Mouse (Mus musculus) embryonic facial prominence, embryonic 11.5 days (tissue): ENCODE results near the gene Efr3b. TPM values are rescaled to one million over a fixed set of nuclear protein-coding genes. Genes with fewer than 3 reads are reported as not detected.

Experiments
- ATAC-seq: fragments of 200-750 bp; cut with Nextera tagmentation; replicated peaks from 2 replicates; pipeline ENCODE4 v1.8.0; 2017; ENCODE audit warnings: low read depth; ENCODE audit not compliant: insufficient number of reproducible peaks, low FRiP score, low TSS enrichment
- DNase-seq: peaks from one replicate; pipeline ENCODE4 v3.0.0-alpha.2; 2015; ENCODE audit warnings: low spot score
- H3K27ac ChIP-seq: fragments of 300-500 bp; sonication (generic); replicated peaks from 2 replicates; pipeline ENCODE4 v1.5.1; 2014; ENCODE audit warnings: mild to moderate bottlenecking, low read depth, low read length, control low read depth
- H3K27me3 ChIP-seq: fragments of 300-500 bp; sonication (generic); 2 replicates; pipeline ENCODE4 v1.6.1; 2014; ENCODE audit warnings: mild to moderate bottlenecking, low read length, moderate library complexity, mixed read lengths; ENCODE audit not compliant: control insufficient read depth, insufficient read depth
- H3K36me3 ChIP-seq: fragments of 300-500 bp; sonication (generic); replicated peaks from 2 replicates; pipeline ENCODE4 v1.6.1; 2014; ENCODE audit warnings: low read depth, mild to moderate bottlenecking, low read length, moderate library complexity, mixed read lengths; ENCODE audit not compliant: control insufficient read depth, insufficient read depth
- H3K4me1 ChIP-seq: fragments of 300-500 bp; sonication (generic); 2 replicates; pipeline ENCODE4 v1.6.1; 2014; ENCODE audit warnings: low read length, mixed read lengths; ENCODE audit not compliant: control insufficient read depth, insufficient read depth
- H3K4me2 ChIP-seq: fragments of 300-500 bp; sonication (generic); 2 replicates; pipeline ENCODE4 v1.6.1; 2014; ENCODE audit warnings: low read depth, mild to moderate bottlenecking, control low read depth, low read length, moderate library complexity
- H3K4me3 ChIP-seq: fragments of 300-500 bp; sonication (generic); 2 replicates; pipeline ENCODE4 v1.5.1; 2014; ENCODE audit warnings: low read depth, low read length, control low read depth
- H3K9ac ChIP-seq: fragments of 300-500 bp; sonication (generic); replicated peaks from 2 replicates; pipeline ENCODE4 v1.6.1; 2014; ENCODE audit warnings: mild to moderate bottlenecking, control low read depth, low read length
- H3K9me3 ChIP-seq: fragments of 300-500 bp; sonication (generic); replicated peaks from 2 replicates; pipeline ENCODE4 v1.6.1; 2016; ENCODE audit warnings: mild to moderate bottlenecking, low read length, inconsistent platforms, mixed read lengths; ENCODE audit not compliant: control insufficient read depth
- WGBS: fragments of 180-500 bp; shearing (Covaris S2); extraction: QIAGEN DNeasy Blood & Tissue Kit; methylation state at CpG from one replicate; pipeline ENCODE4 v1.1.7; 2014; 5-methylcytosine and 5-hydroxymethylcytosine counted together
- polyA plus RNA-seq: library from polyadenylated mRNA; unstranded; fragments of >200 nt; fragmentation: Nextera tagmentation; extraction: Ambion mirVana; gene quantifications from 2 replicates; pipeline ENCODE4 v1.2.1, GENCODE M21; 2014

Efr3b gene
- polyA plus RNA-seq, 1 experiment from 2014 or later, result 5.0 TPM

GRCm38 (mm10) chr12:4015255-4015654 lies 23.5 kb downstream of the Efr3b start:
- Histone ChIP-seq H3K4me1 (no peaks in the 10 kb centered on the region), H3K4me2 (no peak overlapping the region), H3K27me3 (no peaks in the 10 kb centered on the region), H3K9ac (no peak overlapping the region), H3K4me3 (no peak overlapping the region), H3K27ac (no peak overlapping the region), H3K36me3 (no peaks in the 10 kb centered on the region), H3K9me3 (no peaks in the 10 kb centered on the region)
- DNase-seq, result no peak
- ATAC-seq, result no peak
- WGBS, result 81% methylated on average over 7 of the region's 7 CpGs

GRCm38 (mm10) chr12:4011715-4012114 lies 27.0 kb downstream of the Efr3b start:
- Histone ChIP-seq H3K27ac (no peak overlapping the region), H3K4me2 (no peak overlapping the region), H3K27me3 (no peaks in the 10 kb centered on the region), H3K9me3 (no peaks in the 10 kb centered on the region), H3K4me1 (peaks cover 2% of the 10 kb centered on the region; the same call in 1 of the 2 replicates), H3K36me3 (no peaks in the 10 kb centered on the region), H3K9ac (no peak overlapping the region), H3K4me3 (no peak overlapping the region)
- DNase-seq, result no peak
- ATAC-seq, result no peak
- WGBS, result 89% methylated on average over 5 of the region's 5 CpGs

- Histone ChIP-seq H3K36me3 (no peaks in the 10 kb centered on the region), H3K4me1 (peaks cover 2% of the 10 kb centered on the region; the same call in 1 of the 2 replicates), H3K4me2 (no peak overlapping the region), H3K9me3 (no peaks in the 10 kb centered on the region), H3K27me3 (no peaks in the 10 kb centered on the region), H3K9ac (no peak overlapping the region), H3K4me3 (no peak overlapping the region), H3K27ac (no peak overlapping the region)
- 81% methylated on average over 4 of the region's 4 CpGs for whole genome bisulfite sequencing
- ATAC-seq (no peak), DNase-seq (no peak)
Measured at GRCm38 (mm10) chr12:4011301-4011700, 27.4 kb downstream of the Efr3b start.

GRCm38 (mm10) chr12:4008731-4009130 lies 30.0 kb downstream of the Efr3b start:
- Histone ChIP-seq H3K9ac (no peak overlapping the region), H3K4me2 (0 out of 2 replicates have a peak overlapping the region, but pooled peaks have one; percentile 5), H3K27me3 (no peaks in the 10 kb centered on the region), H3K9me3 (no peaks in the 10 kb centered on the region), H3K4me1 (peaks cover 2% of the 10 kb centered on the region; the same call in 1 of the 2 replicates), H3K36me3 (no peaks in the 10 kb centered on the region), H3K4me3 (no peak overlapping the region), H3K27ac (no peak overlapping the region)
- 0 out of 2 replicates have a peak, but pooled peaks have one; percentile 20 for ATAC-seq
- 38% methylated on average over 12 of the region's 12 CpGs for WGBS
- DNase-seq, result peak; percentile 22

- no peak overlapping the region for H3K4me2 ChIP-seq
- H3K9me3 ChIP-seq, result no peaks in the 10 kb centered on the region
- DNase-seq, result no peak
- no peaks in the 10 kb centered on the region for H3K27me3 ChIP-seq
- peaks cover 2% of the 10 kb centered on the region; the same call in 1 of the 2 replicates for H3K4me1 ChIP-seq
- no peaks in the 10 kb centered on the region for H3K36me3 ChIP-seq
- ATAC-seq, result no peak
- H3K4me3 ChIP-seq, result no peak overlapping the region
- no peak overlapping the region for H3K9ac ChIP-seq
- 49% methylated on average over 4 of the region's 4 CpGs for WGBS
- H3K27ac ChIP-seq, result no peak overlapping the region
Measured at GRCm38 (mm10) chr12:4007766-4008165, 30.9 kb downstream of the Efr3b start.

- no peak for DNase-seq
- peaks cover 2% of the 10 kb centered on the region; the same call in 1 of the 2 replicates for H3K4me1 ChIP-seq
- no peak overlapping the region for H3K9ac ChIP-seq
- H3K4me2 ChIP-seq, result no peak overlapping the region
- 48% methylated on average over 4 of the region's 4 CpGs for WGBS
- no peaks in the 10 kb centered on the region for H3K36me3 ChIP-seq
- ATAC-seq, result no peak
- H3K9me3 ChIP-seq, result no peaks in the 10 kb centered on the region
- H3K27ac ChIP-seq, result no peak overlapping the region
- H3K4me3 ChIP-seq, result no peak overlapping the region
- H3K27me3 ChIP-seq, result no peaks in the 10 kb centered on the region
Measured at GRCm38 (mm10) chr12:4007181-4007580, 31.5 kb downstream of the Efr3b start.

GRCm38 (mm10) chr12:4006079-4006478 lies 32.6 kb downstream of the Efr3b start:
- Histone ChIP-seq H3K4me1 (peaks cover 2% of the 10 kb centered on the region; the same call in 1 of the 2 replicates), H3K4me3 (no peak overlapping the region), H3K9ac (no peak overlapping the region), H3K4me2 (no peak overlapping the region), H3K27me3 (no peaks in the 10 kb centered on the region), H3K27ac (no peak overlapping the region), H3K36me3 (no peaks in the 10 kb centered on the region), H3K9me3 (no peaks in the 10 kb centered on the region)
- WGBS, result 80% methylated on average over 7 of the region's 7 CpGs
- ATAC-seq (no peak; the same call in 1 of the 2 replicates), DNase-seq (no peak)

- Histone ChIP-seq H3K27ac (no peak overlapping the region), H3K4me2 (no peak overlapping the region), H3K27me3 (no peaks in the 10 kb centered on the region), H3K36me3 (no peaks in the 10 kb centered on the region), H3K4me3 (no peak overlapping the region), H3K9ac (no peak overlapping the region), H3K9me3 (no peaks in the 10 kb centered on the region), H3K4me1 (peaks cover 2% of the 10 kb centered on the region; the same call in 1 of the 2 replicates)
- WGBS, result 34% methylated on average over 6 of the region's 6 CpGs
- ATAC-seq, result no peak
- no peak for DNase-seq
Measured at GRCm38 (mm10) chr12:4004648-4005047, 34.1 kb downstream of the Efr3b start.
